Mouse (Mus musculus) urinary bladder, postnatal 14 days (tissue): ENCODE results near the gene Washc3.
A peak's percentile ranks its signal among the peaks of the same experiment; 100 is the strongest.

Source experiments
- DNase-seq: peaks from one replicate; pipeline ENCODE4 v3.0.0; 2021; ENCODE audit warnings: low spot score

Gene Washc3

GRCm38 (mm10) chr10:88200951-88201638 is at the start of gene Washc3:
TSS of gene Washc3 (plus strand) at chr10:88201093.
- peak; percentile 93 for DNase-seq

DNA sequence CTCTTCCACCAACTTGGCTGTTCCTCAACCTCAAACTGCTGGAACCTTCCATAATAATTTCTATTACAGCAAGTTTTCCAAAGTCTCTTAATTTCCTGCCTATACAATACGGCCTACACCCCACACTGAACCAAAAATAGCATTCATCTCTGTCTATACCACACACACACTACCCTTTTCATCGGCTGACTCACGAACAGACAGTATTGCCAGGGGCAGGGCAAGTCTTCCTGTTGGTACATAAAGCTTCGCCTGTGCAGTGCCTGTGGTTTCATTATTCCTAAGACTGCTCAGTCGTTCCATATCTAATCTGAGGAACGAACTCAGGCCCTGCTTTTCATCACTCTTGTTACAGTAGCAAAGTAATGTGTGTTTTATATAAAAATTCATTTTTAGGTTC is 49.2 kb upstream of the Washc3 start:
- DNase-seq, result no peak

GRCm38 (mm10) chr10:88162096-88162495 is 38.8 kb upstream of the Washc3 start:
- DNase-seq, result no peak

GRCm38 (mm10) chr10:88162676-88163075 is 38.2 kb upstream of the Washc3 start:
- no peak for DNase-seq

- no peak for DNase-seq
Observed at GRCm38 (mm10) chr10:88166158-88166557, 34.7 kb upstream of the Washc3 start.

DNA sequence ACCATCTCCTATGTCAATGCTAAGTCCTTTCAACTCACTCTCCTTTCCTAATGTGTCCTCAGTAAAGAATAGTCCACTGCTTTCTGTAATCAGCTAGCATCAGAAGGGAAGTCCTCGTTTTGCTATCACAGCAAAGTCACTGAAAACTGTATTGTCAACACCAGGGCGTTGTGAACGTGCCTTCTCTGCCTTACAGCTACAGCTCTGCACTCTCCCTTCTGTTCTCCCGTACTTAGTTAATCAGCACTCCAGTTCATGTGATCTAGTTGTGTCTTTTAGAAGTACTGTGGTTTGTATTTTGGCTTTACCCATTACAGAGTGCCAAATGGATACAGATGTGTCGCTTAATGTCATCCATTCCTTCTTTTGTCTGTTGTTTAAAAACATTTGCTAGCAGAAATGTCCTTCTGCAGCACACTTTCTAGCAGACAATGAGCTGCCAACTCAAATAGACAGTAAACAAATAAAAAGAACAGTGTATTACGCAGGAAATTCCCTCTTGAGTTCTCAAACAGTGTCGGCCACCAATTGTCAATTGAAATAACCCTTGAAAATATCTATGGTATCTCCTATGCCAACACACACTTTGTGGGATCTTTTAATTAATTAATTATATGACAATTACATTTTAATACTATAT is 33.3 kb upstream of the Washc3 start:
- no peak for DNase-seq

DNA sequence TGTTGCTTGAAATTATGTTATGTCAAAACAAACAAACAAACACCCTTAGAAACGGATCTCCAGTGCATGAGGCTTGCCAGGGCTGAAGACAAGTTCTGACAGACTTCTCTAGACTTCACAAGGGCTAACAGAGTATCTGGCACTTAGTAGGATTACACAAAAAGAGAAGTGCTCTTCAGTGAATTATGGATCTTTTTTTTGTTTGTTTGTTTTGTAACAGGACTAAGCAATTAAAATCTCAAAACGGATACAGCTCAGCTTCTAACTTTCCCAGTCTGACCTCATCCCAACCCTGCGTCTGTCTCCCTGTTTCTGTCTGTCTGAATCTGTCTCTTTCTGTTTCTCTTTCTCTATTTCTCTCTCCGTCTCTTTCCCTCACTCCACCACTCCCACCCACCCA is 352 bp upstream of the Washc3 start:
- no peak for DNase-seq

GRCm38 (mm10) chr10:88201650-88202049 is 757 bp downstream of the Washc3 start:
- DNase-seq, result no peak

- DNase-seq, result no peak
Observed at GRCm38 (mm10) chr10:88202581-88202980, 1.7 kb downstream of the Washc3 start.

DNA sequence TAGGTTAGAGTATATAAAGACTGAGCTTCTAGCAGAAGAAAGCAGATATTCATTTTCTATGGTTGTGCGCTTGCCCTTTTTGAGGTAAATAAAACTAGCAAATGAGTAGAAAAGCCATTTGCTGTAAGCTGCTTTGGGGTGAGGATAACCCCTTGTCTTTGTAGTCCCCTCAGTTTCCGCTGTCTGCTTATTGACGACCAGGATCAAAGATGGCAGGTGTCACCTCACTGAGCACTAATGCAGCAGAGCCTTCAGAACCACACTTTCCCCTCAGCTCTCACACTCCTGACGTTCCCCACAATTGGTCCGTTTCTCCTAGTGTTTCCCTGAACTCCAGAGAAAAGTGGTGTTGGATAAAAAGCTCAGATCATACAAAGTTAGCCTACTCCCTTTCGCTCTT is 2.3 kb downstream of the Washc3 start:
- DNase-seq, result no peak

GRCm38 (mm10) chr10:88212644-88213043 is 11.8 kb downstream of the Washc3 start:
- no peak for DNase-seq

DNA sequence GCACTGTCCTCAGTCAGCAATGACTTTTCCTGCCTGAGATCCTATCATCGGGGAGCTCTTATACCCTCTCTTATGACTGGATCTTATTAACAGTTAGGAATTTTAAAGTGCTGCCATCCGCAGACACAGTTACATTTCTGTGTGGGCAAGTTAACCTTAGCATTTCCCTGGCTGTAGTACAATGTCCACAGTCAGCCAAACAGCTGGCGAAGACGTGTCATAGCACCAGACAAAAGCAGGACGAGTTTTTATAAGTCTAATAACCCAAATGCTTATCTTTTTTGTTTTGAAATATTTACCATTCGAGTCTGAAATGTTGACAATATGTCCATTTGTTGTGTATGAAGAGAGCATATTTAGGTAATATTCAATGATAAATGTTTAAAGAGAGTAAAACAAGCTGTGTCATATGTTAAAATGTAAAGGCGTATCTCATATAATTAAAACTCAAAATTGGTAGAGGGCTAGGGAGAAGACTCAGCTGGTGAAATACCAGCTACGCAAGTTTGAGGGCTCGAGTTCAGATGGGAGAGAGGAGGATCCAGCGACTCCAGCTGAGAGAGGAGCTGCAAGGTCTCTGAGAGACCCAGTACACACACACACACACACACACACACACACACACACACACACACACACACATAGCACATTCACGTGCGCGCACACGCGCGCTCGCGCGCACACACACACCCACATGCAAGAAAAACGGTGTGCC is 14.1 kb downstream of the Washc3 start:
- DNase-seq, result no peak

- DNase-seq, result no peak
Observed at GRCm38 (mm10) chr10:88218161-88218560, 17.3 kb downstream of the Washc3 start.

DNA sequence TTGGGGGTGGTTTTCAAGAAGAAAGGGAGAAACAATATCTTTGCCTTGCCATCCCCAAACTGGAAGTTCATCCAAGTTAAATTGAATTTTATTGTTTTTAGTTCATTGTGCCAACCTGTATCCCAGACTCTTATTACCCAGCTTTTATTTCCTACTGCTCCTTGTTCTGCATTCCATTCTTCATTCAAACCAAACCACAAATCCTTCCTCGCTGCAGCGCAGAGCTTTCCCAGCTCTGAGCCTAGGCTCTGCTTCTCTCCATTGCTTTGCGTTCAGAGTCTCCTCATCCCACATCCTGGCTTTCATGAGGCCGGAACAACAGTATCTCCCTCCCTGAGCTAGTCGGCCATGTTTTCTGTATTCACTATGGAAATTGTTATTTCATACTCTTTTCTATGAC is 20.8 kb downstream of the Washc3 start:
- DNase-seq, result no peak

- no peak for DNase-seq
Observed at GRCm38 (mm10) chr10:88225421-88225820, 24.5 kb downstream of the Washc3 start.

GRCm38 (mm10) chr10:88227962-88228361 is 27.1 kb downstream of the Washc3 start:
- no peak for DNase-seq

DNA sequence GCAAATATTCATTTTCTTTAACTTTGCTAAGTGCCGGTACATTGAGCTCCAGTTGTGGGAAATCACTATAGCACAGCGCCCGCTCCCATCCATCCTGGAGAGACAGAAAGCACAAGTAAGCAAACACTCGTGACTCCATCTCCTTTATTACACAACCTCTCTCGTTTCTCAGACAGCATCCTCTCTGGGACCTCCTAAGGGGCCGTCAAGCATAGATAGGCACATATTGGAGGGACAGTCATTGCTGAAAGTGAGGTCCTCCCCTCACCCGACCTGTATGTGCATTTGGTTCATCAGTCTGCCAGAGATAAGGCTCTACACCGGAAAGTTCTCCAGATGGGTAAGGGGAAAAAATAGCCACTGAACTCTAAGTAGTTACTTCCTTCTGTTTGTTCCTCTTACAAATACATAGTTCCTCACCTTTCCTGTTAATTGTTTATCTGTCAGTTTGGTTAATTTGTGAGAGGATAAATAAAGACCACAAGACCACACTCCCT is 27.7 kb downstream of the Washc3 start:
- no peak for DNase-seq

GRCm38 (mm10) chr10:88231671-88232070 is 30.8 kb downstream of the Washc3 start:
- DNase-seq, result no peak

DNA sequence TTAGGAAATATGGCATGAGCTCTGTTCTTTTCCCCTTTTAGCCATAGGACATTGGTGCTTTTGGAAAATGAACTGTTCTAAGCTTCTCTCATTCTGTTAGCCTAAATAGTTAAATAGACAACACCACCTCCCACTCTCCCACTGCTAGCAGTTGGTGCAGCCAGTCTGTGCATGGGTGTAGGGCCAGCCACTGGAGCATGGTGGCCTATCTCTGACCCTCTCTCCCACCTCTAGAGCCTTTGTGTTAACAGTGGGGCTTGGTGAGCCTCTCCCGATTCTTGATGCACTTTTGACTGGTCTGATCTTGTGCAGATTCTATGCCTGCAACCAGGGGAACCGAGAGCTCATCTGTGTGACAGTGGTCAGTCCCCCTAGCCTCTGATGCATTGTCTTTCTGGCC is 31.9 kb downstream of the Washc3 start:
- no peak for DNase-seq

GRCm38 (mm10) chr10:88244681-88245080 is 43.8 kb downstream of the Washc3 start:
- no peak for DNase-seq

DNA sequence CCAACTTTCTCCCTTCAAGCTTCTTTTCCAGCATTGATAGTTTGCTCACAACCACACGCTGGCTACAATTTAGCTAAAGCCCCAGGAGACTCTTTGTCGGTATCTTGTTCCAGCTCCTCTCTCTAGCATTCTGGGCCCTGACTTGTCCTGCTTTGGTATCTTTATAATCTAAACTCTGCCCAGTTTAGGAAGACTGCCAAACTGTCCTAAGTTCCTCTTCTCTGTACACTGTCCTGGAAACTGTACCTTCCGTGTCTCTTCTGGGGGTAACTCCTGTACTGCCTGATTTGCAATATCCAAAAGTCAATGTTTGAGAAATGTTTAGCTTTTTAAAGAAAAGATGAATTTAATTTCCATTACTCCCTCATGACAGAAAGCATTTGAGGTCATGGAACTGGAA is 49.4 kb downstream of the Washc3 start:
- DNase-seq, result no peak

DNA sequence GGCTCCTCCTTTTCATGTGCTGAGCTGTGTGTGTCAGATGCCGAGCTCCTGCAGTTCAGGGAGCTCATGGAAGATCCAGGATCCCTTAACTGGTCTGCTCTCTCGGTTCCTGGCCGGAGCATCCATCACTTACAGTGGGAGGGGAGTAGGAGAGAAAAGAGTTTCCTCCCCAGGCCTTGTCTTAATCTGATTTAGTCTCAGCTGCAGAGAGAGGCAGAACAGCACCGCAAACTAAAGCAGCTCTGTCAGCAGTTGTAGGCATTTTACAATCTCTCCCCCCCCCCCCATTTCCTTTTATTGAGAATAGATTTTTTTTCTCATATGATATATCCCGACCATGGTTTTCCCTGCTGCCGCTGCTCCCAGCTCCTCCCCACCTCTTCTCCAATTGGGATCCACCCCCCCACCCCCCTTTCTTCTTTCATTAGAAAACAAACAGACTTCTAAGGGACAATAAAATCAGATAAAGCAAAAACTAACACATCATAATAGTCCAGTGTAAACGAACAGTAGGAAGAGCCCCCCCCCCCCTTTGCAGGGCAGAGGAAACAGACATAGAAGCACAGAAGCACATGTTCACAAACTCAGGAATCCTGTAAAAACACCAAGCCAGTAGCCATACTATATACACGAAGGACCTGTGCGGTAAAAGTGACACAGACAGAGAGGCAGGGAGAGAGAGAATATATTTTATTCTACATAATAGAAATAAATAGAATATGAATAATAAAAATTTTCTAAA is 51.4 kb downstream of the Washc3 start:
- no peak for DNase-seq
